Mouse (Mus musculus) ZHBTc4 (cell line): ENCODE measurements around the gene Traf4.
A peak's percentile ranks its signal among the peaks of the same experiment; 100 is the strongest.

ENCODE experiments used
- DNase-seq: peaks from one replicate; pipeline ENCODE4 v3.0.0-alpha.2; 2011; ENCODE audit warnings: low read depth, low spot score

The Traf4 gene

DNA sequence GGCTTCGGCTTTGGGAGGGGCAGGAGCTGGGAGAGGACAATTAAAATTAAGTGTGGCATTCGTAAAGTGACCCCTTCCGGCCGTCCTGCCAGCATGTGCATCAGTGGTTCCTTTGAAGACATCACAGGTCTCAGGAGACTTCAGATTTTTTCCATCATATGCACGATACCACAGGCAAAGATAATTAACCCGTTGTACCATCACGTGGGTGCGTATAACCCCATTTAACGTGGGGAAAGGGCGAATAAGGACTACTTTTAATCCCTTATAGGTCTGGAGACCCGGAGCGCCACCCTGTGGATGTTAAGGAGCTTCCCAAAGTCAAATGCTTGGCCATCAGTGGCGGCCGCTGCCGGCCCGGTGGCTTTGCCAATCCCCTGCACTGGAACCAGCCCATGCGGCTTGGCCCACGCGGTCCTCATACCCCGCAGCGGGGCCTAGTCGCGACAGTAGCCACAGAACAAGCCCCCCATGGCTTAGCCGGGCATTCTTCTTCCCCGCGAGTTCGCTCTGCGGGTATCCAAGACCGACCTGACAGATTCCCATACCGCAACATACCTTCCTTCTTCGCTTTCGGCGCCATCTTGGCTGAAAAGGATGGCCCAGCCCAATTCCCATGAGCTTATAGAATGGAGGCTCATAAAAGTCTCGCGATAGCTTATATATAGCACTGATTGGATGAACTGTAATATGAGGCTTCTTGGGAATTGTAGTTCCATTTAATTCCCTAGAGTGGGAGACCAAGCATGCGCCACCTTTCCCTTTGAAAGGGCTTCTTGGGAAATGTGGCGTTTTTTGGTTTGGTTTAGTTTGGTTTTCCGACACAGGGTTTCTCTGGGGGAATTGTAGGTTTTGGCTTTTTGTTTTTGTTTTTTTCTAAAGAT, 17.8 kb upstream of the Traf4 start, which contains the start of gene Rpl23a:
Rpl23a (minus strand) TSS at position 624 of the 884 bp plus-strand sequence.
- peak; percentile 96 for DNase-seq

DNA sequence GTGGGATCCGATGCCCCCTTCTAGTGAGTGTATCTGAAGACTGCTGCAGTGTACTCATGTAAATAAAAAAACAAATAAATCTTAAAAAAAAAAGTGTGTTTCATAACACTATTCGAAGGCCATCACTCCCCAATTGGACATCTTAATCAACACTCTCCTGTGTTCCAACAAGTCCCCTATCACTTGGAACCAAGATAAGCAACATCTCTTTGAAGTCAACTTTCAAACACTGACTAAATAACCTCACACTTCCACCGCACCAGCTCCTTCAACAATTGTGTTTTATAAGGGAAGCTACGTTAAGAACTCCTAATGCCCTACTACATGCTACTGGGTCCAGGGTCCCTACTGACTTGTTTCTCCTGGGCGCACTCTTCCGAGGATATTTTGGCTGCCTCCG, 17.1 kb upstream of the Traf4 start:
- DNase-seq: peak; percentile 26

DNA sequence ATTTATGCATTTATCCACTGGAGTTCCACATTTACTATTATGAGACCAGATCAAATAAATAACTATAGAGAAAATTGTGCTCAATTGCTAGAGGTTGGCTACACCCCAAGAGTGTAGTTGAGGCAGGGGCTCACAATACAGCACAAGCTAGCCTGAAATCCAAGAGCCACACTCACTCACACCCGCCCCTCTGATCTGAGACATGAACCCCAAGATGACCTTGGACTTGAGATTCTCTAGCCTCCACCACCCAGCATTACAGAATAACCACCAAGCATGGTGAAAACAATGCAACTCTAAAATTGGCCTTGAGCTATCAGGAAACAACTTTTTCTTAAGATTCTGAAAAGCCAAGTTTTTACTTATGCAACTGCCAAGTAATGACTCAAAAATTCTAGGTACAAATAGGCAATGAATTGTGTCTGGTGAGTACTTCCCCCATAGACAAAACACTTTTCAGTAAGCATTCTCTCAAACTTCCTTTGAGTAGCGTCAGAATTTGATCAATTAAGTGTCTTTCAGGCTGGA, 16.5 kb upstream of the Traf4 start:
- no peak for DNase-seq

DNA sequence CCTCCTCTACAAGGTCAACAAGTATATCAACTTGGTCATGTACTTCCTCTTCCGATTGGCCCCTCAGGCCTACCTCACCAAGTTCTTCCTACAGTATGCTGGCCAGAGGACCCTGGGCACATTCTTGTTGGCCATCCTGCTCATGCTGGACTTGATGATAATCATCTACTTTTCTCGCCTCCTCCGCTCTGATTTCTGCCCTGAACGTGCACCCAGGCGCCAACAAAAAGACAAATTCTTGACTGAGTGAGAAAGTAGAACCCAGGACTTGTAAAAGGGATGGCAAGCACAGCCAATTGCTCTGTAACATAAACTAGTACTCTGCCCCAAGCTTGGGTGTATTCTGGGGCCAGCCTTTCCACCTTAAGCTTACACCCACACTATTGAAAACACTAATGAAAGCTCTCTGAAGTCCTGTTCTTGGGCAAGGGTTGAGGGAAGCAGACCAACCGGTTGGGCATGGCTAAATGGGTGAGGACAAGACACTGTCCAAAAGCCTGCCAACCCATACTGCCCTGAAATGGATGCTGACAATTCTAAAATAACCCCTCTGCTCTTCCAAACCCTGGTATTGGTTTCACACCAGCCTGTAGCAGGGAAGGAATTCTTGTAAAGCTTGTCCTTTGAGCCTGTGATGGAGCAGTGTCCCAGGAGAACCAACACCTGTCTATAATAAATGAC, 14.8 kb upstream of the Traf4 start:
- DNase-seq: peak; percentile 30

DNA sequence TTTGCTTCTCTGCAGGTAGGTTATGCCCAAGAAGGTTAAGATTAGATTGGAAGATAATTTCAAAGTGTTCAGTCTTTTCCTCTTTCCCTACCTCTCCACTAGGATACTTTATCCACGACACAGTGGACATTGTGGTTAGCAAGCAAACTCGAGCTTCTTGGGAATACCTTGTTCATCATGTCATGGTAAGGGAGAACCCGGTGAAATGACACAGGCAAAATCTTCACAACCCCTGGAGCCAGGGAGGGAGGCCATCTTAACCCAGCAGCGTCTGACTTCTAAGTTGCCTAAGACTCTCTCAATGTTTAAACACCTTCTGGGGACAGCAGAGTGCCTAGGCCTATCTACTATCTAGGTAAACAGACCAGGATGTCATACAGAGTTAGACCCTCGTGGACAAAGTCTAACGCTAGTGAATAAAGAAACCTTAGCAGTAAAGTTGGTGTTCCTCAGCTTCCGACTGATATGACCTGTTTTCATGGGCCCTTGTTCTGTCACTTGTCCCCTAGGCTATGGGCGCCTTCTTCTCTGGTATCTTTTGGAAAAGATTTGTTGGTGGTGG, 14.1 kb upstream of the Traf4 start:
- DNase-seq: peak; percentile 54

DNA sequence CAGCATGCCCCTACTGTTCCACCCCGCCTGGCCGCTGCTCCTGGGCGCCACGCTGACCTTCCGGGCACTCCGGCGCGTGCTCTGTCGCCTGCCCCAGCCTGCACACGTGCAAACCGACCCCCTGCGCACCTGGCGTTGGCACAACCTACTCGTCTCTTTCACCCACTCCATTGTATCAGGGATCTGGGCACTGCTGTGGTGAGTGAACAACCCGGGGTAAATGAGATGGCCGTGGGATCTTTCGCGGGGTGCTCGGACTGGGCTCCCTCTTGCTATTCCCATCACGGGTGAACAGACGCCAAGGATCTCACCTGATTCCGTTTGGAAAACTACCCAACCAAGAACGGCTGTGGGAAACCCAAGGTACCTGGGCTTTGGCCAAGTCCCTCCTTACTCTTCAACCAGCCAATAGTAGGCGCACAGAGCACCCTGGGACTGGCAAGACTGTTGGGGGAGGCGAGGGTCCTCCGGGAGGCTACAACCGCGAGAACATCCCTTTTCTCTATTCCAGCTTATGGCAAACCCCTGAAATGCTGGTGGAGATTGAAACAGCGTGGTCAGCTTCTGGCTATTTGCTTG, 13.6 kb upstream of the Traf4 start:
- DNase-seq: peak; percentile 88

DNA sequence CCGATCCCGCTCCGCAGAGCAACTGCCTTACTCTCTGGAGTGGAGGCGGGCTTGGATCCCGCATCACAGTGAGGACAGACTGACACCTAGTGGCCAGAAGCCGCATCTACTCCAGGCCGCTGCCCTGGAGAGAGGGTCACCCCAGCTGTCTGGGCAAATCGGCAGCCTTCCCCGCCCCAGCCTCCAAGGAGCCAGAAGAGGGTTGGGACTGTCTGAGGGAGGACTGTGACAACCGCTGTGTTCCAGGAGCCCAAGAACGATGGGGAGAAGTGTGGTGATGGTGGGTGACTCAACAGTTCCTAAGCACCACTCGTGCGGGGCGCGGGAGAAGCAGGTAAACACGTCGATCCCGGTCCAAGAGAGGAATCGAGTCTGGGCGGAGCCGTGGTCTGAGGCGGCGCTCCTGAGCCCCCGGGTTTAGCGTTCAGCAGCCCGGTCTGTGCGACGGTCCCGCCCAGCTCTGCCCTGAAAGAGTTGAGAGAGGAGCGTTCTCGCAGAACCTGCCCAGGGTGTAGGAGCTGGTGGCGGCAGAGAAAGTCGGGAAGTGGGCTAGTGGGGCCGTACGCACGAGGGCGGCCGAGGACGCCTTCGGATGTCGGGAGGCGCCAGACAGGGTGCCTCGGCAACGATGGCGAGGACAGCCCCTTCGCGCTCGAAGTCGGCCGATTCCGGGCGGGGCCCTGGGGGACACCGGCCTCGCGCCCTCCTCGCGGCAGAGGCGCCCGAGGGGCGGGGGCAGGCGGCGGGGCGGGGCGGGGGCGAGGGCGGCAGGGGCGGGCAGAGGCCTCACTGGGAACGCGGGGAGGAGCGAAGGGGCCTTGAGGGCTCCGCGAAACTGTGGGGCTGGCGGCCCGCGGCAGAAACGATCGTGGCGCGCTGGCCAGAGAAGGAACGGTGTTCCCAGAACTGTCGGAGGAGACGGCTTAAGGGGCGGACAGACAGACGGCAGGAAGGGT, 12.8 kb upstream of the Traf4 start:
- DNase-seq: peak; percentile 98

DNA sequence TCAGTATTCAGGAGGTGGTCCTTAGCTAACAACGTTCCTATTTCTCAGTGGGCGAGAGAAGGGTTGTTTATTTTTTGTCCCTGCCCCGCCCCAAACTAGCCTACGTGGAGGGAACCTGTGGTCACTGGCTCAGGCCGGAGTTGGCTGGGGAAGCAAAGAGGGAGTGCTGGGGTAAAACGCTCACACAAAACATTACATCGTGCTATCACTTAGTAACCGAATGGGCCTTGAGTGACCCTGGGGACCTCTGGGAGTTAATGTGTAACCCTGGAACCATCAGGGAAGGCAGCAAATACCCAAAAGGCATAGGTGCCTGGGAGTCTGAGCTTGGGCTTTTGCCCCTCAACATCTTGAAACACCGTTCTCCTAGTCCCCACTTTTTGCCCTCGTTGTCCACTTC, 12.0 kb upstream of the Traf4 start:
- DNase-seq: peak; percentile 71

DNA sequence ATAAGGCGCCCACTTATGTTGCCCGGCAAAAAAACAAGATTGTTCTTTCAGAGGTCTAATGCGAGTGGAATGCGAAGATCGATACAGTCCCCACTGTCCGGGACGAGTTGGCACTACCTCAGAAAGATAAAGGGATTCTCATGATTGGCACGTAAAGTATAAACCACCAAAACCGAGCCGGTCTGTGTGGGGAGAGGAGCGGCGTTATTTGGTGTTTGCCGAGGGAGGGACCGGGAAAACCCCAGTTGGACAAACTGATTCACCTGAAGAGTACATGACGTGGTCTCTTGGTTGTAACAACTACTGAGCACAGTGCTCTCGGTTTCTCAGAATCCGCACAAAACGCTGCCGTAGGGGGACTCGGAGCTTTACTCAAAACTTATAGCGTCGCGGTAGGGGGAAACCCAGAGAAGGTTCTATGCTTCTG, 11.5 kb upstream of the Traf4 start:
- no peak for DNase-seq

DNA sequence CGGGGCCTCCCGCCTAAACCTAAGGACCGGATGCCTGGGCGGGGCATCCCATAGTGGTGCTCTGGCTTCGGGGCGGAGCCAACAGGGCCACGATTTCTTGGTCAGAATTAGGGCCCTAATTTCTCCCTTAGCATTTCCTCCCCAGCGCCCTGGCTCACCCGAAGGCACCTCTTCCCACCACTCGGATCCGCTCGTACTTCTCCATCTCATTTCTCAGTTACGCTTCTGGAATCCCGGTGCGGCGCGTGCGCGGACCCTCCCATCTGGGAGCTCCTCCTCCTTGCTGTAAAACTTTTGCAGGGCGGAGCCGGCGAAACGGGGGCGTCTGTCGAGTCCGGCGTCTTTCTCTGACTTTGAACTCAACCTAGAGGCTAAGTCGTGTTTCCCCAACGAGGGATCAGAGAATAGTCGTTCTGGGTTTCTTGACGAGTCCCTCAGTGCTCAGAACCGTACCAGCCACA, 11.0 kb upstream of the Traf4 start, which contains the start of the genes Nek8 and Tlcd1:
Nek8 (minus strand) TSS at position 274 of the 461 bp plus-strand sequence.
Tlcd1 (plus strand) TSS at position 310 of the 461 bp plus-strand sequence.
- DNase-seq: peak; percentile 96

DNA sequence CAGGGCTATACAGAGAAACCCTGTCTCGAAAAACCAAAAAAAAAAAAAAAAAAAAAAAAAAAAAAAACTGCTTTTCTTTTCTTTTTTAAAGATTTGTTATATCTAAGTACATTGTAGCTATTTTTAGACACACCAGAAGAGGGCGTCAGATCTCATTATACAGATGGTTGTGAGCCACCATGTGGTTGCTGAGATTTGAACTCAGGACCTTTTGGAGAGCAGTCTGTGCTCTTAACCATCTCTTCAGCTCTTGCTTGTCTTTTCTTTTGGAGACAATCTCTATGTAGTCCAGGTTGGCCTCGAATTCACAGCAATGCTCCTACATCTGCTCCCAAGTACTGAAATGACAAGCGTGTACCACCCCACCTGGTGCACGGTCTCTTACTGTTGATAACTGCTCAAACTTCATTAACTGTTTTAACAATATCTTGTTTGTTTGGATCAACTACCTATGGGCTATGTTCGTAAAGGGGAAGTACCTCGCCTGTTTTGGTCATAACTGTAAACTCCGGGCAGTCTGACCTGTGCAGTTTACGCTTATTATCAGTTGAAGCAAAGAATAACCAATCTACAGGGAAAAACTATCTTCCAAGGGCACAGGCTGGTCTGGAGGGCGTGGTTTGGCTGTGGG, 10.5 kb upstream of the Traf4 start:
- DNase-seq: no peak

DNA sequence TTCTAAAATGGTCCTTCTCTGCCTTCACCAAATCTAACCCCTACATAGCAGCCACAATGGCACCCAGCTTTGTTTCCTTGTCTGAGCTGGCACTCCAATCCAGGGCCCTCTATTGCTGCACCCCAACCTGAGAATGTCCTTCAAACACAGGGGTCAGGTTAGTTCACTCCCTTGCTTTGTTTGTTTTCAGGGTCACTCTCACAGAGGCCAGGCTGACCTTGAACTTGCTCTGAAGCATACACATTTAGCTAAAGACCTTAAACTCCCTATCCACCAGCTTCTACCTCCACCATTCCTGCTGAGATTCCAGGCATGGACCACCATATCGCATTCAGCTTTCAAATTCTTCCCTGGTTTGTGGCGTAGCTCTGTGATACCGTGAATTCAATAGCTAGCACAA, 9.1 kb upstream of the Traf4 start:
- peak; percentile 40 for DNase-seq

DNA sequence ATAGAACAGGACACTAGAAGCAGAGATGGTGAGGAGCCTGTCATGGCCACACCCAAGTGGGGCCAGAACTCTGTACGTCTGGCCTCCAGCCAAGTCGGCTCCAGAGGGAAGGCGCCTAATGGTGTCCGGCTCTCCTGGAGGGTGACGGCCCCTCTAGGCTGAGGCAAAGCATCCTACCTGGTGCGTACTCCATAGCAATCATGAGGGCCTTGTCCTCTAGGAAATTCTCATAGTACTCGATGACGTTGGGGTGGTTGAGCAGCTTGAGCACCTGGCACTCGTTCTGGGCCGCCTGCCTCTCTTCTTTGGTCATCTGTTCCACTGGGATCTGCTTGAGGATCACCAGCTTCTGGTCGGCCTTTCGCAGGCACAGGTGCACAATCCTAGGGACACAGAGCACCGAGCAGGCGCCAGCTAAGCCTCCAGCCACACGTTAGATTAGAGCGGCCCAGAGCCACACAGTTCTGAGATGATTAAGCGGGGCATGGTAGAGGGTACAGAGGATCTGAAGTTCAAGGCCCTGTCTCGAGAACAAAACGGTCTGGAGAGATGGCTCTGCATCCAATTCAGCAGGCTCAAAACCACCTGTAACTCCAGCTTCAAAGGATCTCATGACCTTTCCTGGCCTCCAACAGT, 7.5 kb upstream of the Traf4 start:
- peak; percentile 32 for DNase-seq

DNA sequence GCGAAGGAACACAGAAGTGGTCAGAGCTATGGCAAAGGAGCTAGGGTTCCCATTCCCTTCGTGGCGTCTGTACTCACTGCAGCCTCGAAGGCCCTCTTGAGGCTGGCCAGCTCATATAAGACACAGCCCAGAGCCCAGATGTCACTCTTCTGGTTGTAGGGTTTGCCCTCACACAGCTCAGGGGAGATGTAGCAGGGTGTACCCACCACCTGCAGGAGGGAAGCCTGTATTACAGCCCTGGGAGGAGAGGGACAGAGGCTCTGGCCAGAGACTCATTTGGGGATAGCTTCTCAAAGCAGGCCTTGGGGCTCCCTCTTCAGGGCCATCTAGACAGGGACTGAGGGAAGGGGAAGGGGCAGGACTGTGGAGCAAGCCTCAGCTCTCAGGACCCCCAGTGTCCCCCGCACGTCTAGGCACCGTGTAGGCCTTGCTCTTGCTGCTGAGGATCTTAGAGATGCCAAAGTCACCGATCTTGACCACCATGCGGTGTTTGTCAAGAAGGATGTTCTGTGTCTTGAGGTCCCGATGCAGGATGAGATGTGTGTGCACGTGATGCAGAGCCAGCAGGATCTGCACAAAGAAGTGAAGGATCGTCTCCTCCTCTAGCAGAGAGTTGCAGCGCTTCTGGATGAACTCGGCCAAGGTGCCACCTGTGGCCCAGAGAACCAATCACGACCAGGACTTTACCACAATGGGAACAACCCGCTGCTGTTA, 6.8 kb upstream of the Traf4 start:
- DNase-seq: peak; percentile 66

DNA sequence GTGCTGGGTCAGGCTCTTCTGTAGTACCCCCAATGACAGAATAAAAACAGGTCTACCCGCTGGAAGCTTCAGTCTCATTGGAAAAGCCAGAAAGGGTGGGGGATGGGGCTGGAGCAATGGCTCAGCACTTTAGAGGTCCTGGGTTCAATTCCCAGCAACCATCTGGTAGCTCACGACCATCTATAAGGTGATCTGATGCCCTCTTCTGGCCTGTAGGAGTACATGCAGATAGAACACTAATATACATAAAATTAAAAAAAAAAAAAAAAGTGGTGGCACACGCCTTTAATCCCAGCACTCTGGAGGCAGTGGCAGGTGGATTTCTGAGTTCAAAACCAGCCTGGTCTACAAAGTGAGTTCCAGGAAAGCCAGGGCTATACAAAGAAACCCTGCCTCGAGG, 5.9 kb upstream of the Traf4 start:
- peak; percentile 74 for DNase-seq

DNA sequence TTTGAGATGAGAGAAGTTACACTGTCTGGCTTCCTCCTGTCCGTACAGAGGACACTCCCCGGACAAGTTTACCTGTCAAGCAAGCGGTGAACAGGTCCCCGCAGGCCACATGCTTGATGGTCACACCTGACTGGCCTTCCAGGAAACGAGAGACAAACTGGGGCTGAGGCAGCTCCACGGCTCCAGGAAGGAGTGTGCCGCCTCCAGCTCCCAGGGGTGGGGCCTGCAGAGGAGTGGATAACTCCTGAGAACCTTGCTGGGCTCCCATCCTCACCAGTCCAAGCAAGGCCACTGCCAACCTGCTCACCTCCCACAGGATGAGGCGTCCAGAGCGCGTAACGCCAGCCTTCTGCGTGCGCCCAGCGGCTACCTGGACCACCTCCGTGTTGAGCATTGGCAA, 4.9 kb upstream of the Traf4 start:
- no peak for DNase-seq

DNA sequence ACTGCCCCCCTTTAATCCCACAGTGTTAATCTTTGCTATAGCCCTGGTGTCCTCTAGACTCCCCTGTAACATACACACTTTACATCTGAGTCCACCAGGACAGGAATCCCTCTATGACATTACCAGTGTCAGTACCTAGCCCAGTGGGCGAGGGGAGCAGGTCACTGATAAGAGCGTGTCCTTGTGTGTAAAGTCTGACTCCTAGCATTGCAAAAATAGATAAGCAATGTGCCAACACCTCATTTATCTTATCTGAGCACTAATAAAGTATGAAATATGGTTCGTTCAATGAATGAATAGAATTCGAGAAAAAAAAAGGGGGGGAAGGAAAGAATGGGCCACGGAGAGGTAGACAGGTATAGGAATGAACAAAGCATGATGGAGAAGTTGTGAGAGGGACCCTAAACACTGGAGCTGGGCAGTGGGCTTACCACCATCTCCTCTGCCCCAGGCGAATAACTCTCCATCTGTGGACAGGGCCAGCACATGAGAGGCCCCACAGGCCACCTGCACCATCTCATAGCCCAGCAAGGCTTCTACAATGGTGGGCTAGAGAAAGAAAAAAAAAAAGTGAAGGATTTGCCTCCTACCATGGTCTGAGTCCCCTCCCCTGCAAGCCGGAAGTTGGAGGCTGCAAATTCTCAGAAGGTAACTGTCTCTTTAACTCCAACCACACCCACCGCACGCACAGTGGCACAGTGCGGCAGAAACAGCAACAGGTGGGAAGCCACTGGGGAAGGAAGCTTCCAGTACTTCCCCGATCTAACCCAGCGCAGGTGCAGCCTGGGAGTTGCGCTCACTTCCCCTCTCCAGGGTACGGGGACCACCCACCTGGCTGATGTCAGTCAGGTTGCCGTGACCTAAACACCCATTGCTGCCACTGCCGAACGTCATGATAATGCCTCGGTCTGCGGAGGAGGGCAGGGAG, 3.4 kb upstream of the Traf4 start:
- peak; percentile 72 for DNase-seq
